Mouse (Mus musculus): Measurements from ENCODE around the gene D7Ertd443e. TPM values are rescaled to one million over a fixed set of nuclear protein-coding genes. Genes with fewer than 3 reads are reported as not detected.

The D7Ertd443e gene
- polyA plus RNA-seq, 1 experiment = not detected

DNA sequence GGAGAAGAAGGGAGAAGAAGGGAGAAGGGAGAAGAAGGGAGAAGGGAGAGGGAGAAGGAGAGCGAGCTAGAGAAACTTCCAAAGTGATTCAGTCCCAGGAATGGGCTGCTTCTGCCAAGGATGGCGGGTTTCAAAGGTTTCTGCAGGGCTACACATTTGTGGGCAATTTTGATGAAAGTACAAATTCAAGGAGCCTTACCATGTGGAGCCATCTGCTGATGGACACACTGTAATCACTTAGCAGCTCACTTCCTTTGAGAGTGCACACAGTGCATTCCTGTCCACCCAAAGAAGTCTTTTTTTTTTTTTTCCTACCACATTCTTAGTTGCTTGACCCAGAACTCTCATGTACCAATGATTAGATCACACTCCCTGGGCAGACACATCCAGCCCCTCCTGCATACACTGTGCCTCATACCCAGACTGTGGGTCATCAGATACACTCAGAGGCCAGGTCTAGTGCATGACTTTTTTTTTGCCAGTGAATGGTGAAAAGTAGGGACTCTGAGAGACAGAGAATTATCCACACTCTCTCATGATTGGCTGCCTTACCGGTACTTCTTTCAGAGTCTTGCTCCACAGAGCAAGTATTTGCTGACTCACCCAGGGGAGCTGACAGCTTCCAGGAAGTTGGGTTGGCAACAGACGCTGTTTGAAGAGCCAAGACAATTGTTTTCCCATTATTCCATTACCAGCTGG is 124.3 kb downstream of the D7Ertd443e start:
- no peak for TF ChIP-seq EP300 (IDR thresholded peaks at IDR 0.05; ENCODE audit: insufficient read depth, low read depth, low read length)
- no peaks in the 10 kb centered on the region for H3K27me3 ChIP-seq (ENCODE audit: control insufficient read depth, insufficient read depth, low read length, poor library complexity, severe bottlenecking)
- no peak overlapping the region for H3K4me3 ChIP-seq (ENCODE audit: low read depth, low read length)
- no peak overlapping the region for H3K27ac ChIP-seq (ENCODE audit: insufficient read depth, low read length)
- H3K9me3 ChIP-seq (replicated peaks; ENCODE audit: control insufficient read depth, insufficient read depth, low read length, poor library complexity, severe bottlenecking) = no peaks in the 10 kb centered on the region
- no peaks in the 10 kb centered on the region for H3K4me1 ChIP-seq (ENCODE audit: control insufficient read depth, insufficient read depth, low read length)
- H3K9ac ChIP-seq (ENCODE audit: low read depth, poor library complexity, severe bottlenecking) = no peak overlapping the region
- no peaks in the 10 kb centered on the region for H3K36me3 ChIP-seq (ENCODE audit: control insufficient read depth, insufficient read depth, low read length, poor library complexity, severe bottlenecking)

DNA sequence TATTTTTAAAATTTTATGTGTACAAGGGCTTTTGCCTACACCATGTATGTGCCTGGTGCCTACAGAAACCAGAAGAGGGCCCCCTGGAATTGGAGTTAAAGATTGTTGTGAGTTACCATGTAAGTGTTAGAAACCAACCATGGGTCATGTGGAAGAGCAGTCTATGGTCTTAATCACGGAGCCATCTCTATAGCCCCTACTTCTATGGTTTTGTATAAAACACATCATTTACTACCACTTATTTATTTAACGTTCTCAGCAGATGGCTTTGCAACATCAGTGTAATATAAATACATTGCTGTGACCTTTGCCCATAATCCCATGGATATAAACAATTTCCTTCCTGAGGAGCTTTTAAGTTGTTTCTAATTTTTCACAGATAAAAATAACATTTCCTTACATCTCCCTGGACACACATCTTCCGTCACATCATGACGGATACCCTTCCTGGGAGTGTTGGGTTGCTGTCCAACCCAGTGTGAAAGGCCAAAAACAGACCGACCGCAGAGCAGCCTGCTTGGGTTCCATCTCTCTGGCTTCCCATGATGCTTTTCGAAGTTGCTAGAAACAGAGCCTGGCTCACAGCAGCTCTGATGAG is 135.1 kb downstream of the D7Ertd443e start:
- TF ChIP-seq EP300 (IDR thresholded peaks at IDR 0.05; ENCODE audit: insufficient read depth, low read depth, low read length) = no peak
- no peak for TF ChIP-seq POLR2A (IDR thresholded peaks at IDR 0.05; ENCODE audit: insufficient read depth, low read length)
- TF ChIP-seq CTCF (IDR thresholded peaks at IDR 0.05; ENCODE audit: low read depth, low read length) = no peak
- no peaks in the 10 kb centered on the region for H3K9me3 ChIP-seq (replicated peaks; ENCODE audit: control insufficient read depth, insufficient read depth, low read length, poor library complexity, severe bottlenecking)
- H3K27me3 ChIP-seq (ENCODE audit: control insufficient read depth, insufficient read depth, low read length, poor library complexity, severe bottlenecking) = no peaks in the 10 kb centered on the region
- no peak overlapping the region for H3K9ac ChIP-seq (ENCODE audit: low read depth, poor library complexity, severe bottlenecking)
- no peaks in the 10 kb centered on the region for H3K36me3 ChIP-seq (ENCODE audit: control insufficient read depth, insufficient read depth, low read length, poor library complexity, severe bottlenecking)
- no peak overlapping the region for H3K4me3 ChIP-seq (ENCODE audit: low read depth, low read length)
- H3K27ac ChIP-seq (ENCODE audit: insufficient read depth, low read length) = no peak overlapping the region
- no peaks in the 10 kb centered on the region for H3K4me1 ChIP-seq (ENCODE audit: control insufficient read depth, insufficient read depth, low read length)

DNA sequence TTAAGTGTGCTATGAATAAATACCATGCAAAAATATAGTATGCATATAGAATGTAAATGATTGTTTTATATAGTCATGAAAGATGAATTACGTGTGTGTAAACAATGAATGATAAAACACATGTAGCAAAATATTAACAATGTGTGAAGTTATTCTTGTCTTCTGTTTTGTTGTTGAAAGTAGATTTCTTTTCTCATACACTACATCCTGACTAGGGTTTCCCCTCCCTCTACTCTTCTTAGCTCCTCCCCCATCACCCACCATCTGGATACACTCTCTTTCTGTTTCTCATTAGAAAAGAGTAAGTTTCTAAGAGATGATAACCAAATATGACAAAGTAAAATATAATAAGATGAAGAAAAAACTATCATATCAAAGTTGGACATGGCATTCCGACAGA is 137.4 kb downstream of the D7Ertd443e start:
- Histone ChIP-seq H3K9ac (ENCODE audit: low read depth, poor library complexity, severe bottlenecking) (no peak overlapping the region), H3K36me3 (ENCODE audit: control insufficient read depth, insufficient read depth, low read length, poor library complexity, severe bottlenecking) (no peaks in the 10 kb centered on the region), H3K9me3 (replicated peaks; ENCODE audit: control insufficient read depth, insufficient read depth, low read length, poor library complexity, severe bottlenecking) (no peaks in the 10 kb centered on the region), H3K27ac (ENCODE audit: insufficient read depth, low read length) (no peak overlapping the region), H3K4me3 (ENCODE audit: low read depth, low read length) (no peak overlapping the region), H3K4me1 (ENCODE audit: control insufficient read depth, insufficient read depth, low read length) (no peaks in the 10 kb centered on the region), H3K27me3 (ENCODE audit: control insufficient read depth, insufficient read depth, low read length, poor library complexity, severe bottlenecking) (no peaks in the 10 kb centered on the region)
- TF ChIP-seq CTCF (IDR thresholded peaks at IDR 0.05; ENCODE audit: low read depth, low read length) = no peak
- no peak for TF ChIP-seq POLR2A (IDR thresholded peaks at IDR 0.05; ENCODE audit: insufficient read depth, low read length)
- no peak for TF ChIP-seq EP300 (IDR thresholded peaks at IDR 0.05; ENCODE audit: insufficient read depth, low read depth, low read length)

DNA sequence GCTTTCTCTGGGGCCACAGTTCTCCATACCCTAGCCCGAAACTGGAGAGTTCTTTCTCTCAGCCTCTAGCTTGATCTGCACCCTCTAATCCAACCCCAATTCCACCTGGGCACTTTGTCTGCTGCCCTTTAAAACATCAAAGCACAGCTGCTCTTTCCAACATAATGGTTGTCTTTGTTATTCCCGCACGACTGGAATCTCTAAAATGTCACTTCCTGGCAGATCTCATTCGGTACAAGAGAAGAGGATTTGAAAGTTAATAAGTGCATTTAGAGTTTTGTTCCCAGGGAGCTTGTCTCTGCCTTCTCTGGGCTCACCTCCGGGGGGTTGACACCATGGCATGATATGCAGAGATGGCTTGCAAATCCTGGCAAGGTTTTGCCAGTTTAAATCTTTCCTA is 138.8 kb downstream of the D7Ertd443e start:
- Histone ChIP-seq H3K27me3 (ENCODE audit: control insufficient read depth, insufficient read depth, low read length, poor library complexity, severe bottlenecking) (no peaks in the 10 kb centered on the region), H3K9ac (ENCODE audit: low read depth, poor library complexity, severe bottlenecking) (no peak overlapping the region), H3K36me3 (ENCODE audit: control insufficient read depth, insufficient read depth, low read length, poor library complexity, severe bottlenecking) (no peaks in the 10 kb centered on the region), H3K27ac (ENCODE audit: insufficient read depth, low read length) (no peak overlapping the region), H3K4me3 (ENCODE audit: low read depth, low read length) (no peak overlapping the region), H3K9me3 (replicated peaks; ENCODE audit: control insufficient read depth, insufficient read depth, low read length, poor library complexity, severe bottlenecking) (no peaks in the 10 kb centered on the region), H3K4me1 (ENCODE audit: control insufficient read depth, insufficient read depth, low read length) (no peaks in the 10 kb centered on the region)
- TF ChIP-seq POLR2A (IDR thresholded peaks at IDR 0.05; ENCODE audit: insufficient read depth, low read length) = no peak
- TF ChIP-seq EP300 (IDR thresholded peaks at IDR 0.05; ENCODE audit: insufficient read depth, low read depth, low read length) = no peak
- no peak for TF ChIP-seq CTCF (IDR thresholded peaks at IDR 0.05; ENCODE audit: low read depth, low read length)

DNA sequence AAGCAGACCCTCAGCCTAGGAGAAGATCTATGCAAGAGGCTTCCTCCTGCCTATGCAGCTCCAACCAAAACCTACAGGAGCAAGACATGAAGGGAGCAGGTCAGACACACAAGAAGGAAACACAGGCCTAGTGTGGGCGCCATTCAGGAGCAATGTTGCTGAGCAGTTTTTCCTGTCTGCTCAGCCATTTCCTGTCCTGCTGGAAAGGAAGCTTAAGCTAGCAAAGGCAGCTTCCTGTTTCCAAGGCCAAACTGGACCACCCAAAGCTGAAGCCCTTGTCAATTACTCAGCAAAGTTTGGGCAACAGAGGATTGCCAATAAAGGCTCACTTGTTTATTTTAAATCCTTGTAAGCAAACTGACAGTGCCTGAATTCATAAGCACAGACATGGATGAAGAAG is 142.7 kb downstream of the D7Ertd443e start:
- Histone ChIP-seq H3K27ac (ENCODE audit: insufficient read depth, low read length) (no peak overlapping the region), H3K36me3 (ENCODE audit: control insufficient read depth, insufficient read depth, low read length, poor library complexity, severe bottlenecking) (no peaks in the 10 kb centered on the region), H3K27me3 (ENCODE audit: control insufficient read depth, insufficient read depth, low read length, poor library complexity, severe bottlenecking) (no peaks in the 10 kb centered on the region), H3K9me3 (replicated peaks; ENCODE audit: control insufficient read depth, insufficient read depth, low read length, poor library complexity, severe bottlenecking) (no peaks in the 10 kb centered on the region), H3K4me3 (ENCODE audit: low read depth, low read length) (no peak overlapping the region), H3K4me1 (ENCODE audit: control insufficient read depth, insufficient read depth, low read length) (no peaks in the 10 kb centered on the region), H3K9ac (ENCODE audit: low read depth, poor library complexity, severe bottlenecking) (no peak overlapping the region)
- TF ChIP-seq CTCF (IDR thresholded peaks at IDR 0.05; ENCODE audit: low read depth, low read length) (no peak), EP300 (IDR thresholded peaks at IDR 0.05; ENCODE audit: insufficient read depth, low read depth, low read length) (no peak), POLR2A (IDR thresholded peaks at IDR 0.05; ENCODE audit: insufficient read depth, low read length) (no peak)

DNA sequence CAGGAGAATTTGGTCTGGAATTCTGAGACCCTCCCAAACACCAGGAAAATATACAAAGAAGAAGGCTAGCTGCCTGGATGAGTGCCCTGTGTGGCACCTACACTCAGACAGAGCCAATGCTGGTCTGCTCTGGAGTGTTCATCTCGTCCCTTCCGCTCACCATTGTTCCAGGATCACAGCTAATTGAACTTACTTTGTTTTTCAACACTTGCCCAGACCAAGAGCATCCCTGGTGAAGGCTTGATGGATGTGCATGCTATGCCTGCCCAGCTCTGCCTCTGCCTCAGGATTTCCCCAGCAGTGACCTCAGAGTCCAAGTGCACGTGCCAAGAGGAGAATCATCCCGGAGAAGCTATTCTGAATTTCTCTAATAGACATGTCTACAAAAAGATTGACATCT is 144.2 kb downstream of the D7Ertd443e start:
- H3K9me3 ChIP-seq (replicated peaks; ENCODE audit: control insufficient read depth, insufficient read depth, low read length, poor library complexity, severe bottlenecking) = no peaks in the 10 kb centered on the region
- no peaks in the 10 kb centered on the region for H3K36me3 ChIP-seq (ENCODE audit: control insufficient read depth, insufficient read depth, low read length, poor library complexity, severe bottlenecking)
- H3K27me3 ChIP-seq (ENCODE audit: control insufficient read depth, insufficient read depth, low read length, poor library complexity, severe bottlenecking) = no peaks in the 10 kb centered on the region
- H3K4me3 ChIP-seq (ENCODE audit: low read depth, low read length) = no peak overlapping the region
- H3K27ac ChIP-seq (ENCODE audit: insufficient read depth, low read length) = no peak overlapping the region
- no peaks in the 10 kb centered on the region for H3K4me1 ChIP-seq (ENCODE audit: control insufficient read depth, insufficient read depth, low read length)
- no peak for TF ChIP-seq EP300 (IDR thresholded peaks at IDR 0.05; ENCODE audit: insufficient read depth, low read depth, low read length)
- TF ChIP-seq POLR2A (IDR thresholded peaks at IDR 0.05; ENCODE audit: insufficient read depth, low read length) = no peak
- TF ChIP-seq CTCF (IDR thresholded peaks at IDR 0.05; ENCODE audit: low read depth, low read length) = no peak
- no peak overlapping the region for H3K9ac ChIP-seq (ENCODE audit: low read depth, poor library complexity, severe bottlenecking)

Data from ES-Bruce4 (cell line).